Mouse (Mus musculus) ZHBTc4 (cell line): ENCODE measurements around the gene Olfr785.
"Not testable (repeated sequence)": the region's sequence is repeated elsewhere in the genome, so short reads cannot be mapped to it uniquely, and the experiment has no call there.

Experiments
- DNase-seq: peaks from one replicate; pipeline ENCODE4 v3.0.0-alpha.2; 2011; ENCODE audit warnings: low read depth, low spot score

Olfr785 gene

GRCm38 (mm10) chr10:129405126-129405525, at the start of gene Olfr785:
TSS of gene Olfr785 (plus strand) at chr10:129405426.
- DNase-seq: no peak

- peak; percentile 68 for DNase-seq
Observed at GRCm38 (mm10) chr10:129356496-129356895, 48.7 kb upstream of the Olfr785 start.

DNA sequence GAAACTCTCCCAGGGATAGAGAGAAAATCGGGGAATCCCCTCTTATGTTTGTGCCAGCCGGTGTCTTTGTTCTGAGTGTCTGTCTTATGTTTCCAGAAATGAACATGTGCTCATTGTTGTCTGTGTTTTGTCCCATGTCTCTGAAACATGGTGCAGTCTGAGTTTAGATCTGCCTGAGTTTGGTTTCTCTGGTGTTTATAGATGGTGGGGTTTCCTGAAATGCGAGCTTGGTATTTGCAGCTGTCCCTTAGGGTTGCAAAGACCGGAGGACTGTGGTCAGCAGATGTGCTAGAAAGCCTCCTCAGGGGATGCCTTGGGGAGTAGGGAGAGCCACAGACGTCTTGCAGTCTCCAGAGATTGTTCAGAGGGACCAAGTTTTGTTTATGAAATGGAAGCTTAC, 47.9 kb upstream of the Olfr785 start:
- no peak for DNase-seq

- DNase-seq: not testable (repeated sequence)
Observed at GRCm38 (mm10) chr10:129374051-129374450, 31.2 kb upstream of the Olfr785 start.

DNA sequence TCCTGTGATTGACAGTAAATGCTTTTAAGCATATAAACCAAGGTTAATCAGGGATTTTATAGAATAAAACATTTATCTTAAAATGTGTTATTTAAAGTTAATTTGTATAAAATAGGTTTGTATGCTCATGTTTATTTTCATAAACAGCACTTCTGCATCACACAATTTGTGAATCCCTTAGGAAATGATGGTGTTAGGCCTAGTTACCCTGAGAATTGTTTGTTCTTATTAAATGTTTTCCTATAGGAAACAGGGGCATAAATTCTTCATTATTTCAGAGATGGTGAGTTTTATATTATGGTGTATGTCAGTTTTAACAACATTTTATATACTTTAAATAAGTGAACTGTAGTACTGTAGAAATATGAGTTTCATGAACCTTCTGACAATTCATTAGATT, 21.4 kb upstream of the Olfr785 start, which contains the start of gene Olfr784:
Olfr784 (plus strand) TSS at position 301 of the 400 bp plus-strand sequence.
- no peak for DNase-seq

DNA sequence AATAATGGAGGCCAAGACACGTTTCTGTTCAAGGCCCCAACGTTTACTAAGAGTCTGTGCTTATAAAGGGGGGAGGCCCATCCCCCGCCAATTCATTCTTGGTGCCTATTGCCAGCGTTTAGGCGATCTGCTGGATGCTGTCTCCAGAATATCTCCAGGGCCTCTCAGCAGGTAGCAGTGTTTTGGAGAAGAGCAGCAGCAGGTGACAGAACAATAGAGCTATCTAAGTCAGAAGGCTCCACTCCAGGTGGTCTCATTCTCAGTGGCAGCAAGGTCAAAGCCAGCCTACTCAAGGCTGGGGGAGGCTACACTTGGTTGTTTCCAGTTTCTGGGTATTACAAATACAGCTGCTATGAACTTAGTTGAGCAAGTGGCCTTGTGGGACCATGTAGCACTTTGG, 4.3 kb upstream of the Olfr785 start:
- peak; percentile 59 for DNase-seq

- no peak for DNase-seq
Observed at GRCm38 (mm10) chr10:129427006-129427405, 21.8 kb downstream of the Olfr785 start, which contains the start of gene Olfr786. TSS of gene Olfr786 (plus strand) at chr10:129427306.
